ENCODE assay signal across 8 mouse cellular contexts in the genomic region with DNA sequence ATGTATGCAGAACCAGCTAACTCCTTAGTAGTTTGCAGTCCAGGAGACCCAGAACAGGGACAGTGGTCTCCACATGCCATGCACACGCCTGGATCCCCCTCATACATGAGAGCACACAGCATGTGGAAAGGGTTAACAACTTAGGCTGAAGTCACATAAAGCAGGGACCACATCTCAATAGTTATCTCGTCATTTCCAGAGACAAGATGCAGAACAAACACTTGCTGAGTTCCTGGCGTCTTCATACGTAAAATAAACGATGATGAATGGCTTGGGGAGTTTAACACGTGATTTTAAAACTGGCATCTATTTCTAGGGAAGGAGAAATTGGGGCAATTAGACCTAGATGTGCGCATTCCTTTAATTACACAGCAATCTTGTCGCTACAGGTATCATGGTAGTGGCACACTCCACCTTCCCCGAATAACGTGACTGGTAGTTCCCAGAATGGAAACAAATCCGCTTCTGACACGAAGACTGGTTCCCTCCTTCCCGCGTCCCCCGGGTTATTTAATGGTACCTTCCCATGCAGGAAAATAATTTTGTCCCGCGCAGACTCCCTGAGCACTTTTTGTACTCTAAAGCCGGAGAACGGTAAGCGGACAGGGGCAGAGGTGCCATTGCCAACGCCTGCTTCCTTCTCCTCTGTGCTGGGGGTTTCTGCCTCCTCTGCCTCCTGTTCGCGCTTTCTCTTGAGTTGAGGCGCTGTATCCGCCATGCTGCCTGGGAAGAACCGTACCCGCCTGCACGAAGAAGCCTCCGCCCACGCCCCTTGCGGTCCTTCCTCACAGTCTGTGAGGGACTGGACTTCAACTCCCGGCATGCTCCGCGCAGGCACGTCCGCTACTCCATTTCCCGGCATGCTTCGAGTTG. TPM values are rescaled to one million over a fixed set of nuclear protein-coding genes. Genes with fewer than 3 reads are reported as not detected.
DNase-seq lines count a peak whose midpoint lies in the region; ATAC-seq and TF ChIP-seq lines count a peak whose summit lies in the region.

A gene (minus strand): TSS at position 811 of the 873 bp plus-strand sequence.

- H3K9me3 ChIP-seq in heart, embryonic 12.5 days (replicated peaks): no peaks in the 10 kb centered on the region
- H3K9me3 ChIP-seq in kidney, postnatal 0 days (replicated peaks; ENCODE audit: low read length): no peaks in the 10 kb centered on the region
- no peaks in the 10 kb centered on the region for H3K9me3 ChIP-seq in liver, embryonic 11.5 days (ENCODE audit: control insufficient read depth, low read length)
- H3K9me3 ChIP-seq in stomach, embryonic 14.5 days (ENCODE audit: control insufficient read depth, low read depth, low read length): no peaks in the 10 kb centered on the region

- peak; percentile 39 for TF ChIP-seq CTCF in kidney, postnatal 0 days (IDR thresholded peaks at IDR 0.05; ENCODE audit: low read depth)

- H3K4me2 ChIP-seq in heart, embryonic 12.5 days: peak within 1 kb of the TSS; percentile 85
- H3K4me2 ChIP-seq in kidney, postnatal 0 days (ENCODE audit: low read length): peak within 1 kb of the TSS; percentile 91
- H3K4me2 ChIP-seq in liver, embryonic 11.5 days: peak within 1 kb of the TSS; percentile 89
- peak within 1 kb of the TSS; percentile 85 for H3K4me2 ChIP-seq in stomach, embryonic 14.5 days (replicated peaks; ENCODE audit: low read depth, low read length)

- WGBS in heart, embryonic 12.5 days: under 1% methylated on average over 38 of the region's 38 CpGs
- 1% methylated on average over 38 of the region's 38 CpGs for WGBS in kidney, postnatal 0 days
- under 1% methylated on average over 38 of the region's 38 CpGs for WGBS in liver, embryonic 11.5 days
- WGBS in stomach, embryonic 14.5 days: under 1% methylated on average over 38 of the region's 38 CpGs

- peak within 1 kb of the TSS; percentile 74 for H3K4me3 ChIP-seq in heart, embryonic 12.5 days
- peak within 1 kb of the TSS; percentile 51 for H3K4me3 ChIP-seq in kidney, postnatal 0 days (replicated peaks; ENCODE audit: low read depth, low read length)
- H3K4me3 ChIP-seq in liver, embryonic 11.5 days (ENCODE audit: low read depth, low read length): peak within 1 kb of the TSS; percentile 66
- H3K4me3 ChIP-seq in stomach, embryonic 14.5 days (ENCODE audit: low read depth, low read length): peak within 1 kb of the TSS; percentile 53

- DNase-seq in CD4-positive helper T cell, adult 2 months (ENCODE audit: low read depth, low spot score): peak; percentile 96
- peak; percentile 92 for DNase-seq in brain, embryonic 18.5 days (ENCODE audit: low read depth, low spot score)
- peak; percentile 98 for DNase-seq in kidney, postnatal 0 days (ENCODE audit: low spot score)
- peak; percentile 94 for DNase-seq in liver, embryonic 11.5 days (ENCODE audit: low spot score)
- DNase-seq in naive thymus-derived CD4-positive, alpha-beta T cell, adult 2 months (ENCODE audit: low read depth): peak; percentile 94

- peak within 1 kb of the TSS; percentile 85 for H3K27ac ChIP-seq in heart, embryonic 12.5 days (ENCODE audit: poor library complexity, severe bottlenecking)
- H3K27ac ChIP-seq in kidney, postnatal 0 days: peak within 1 kb of the TSS; percentile 66
- H3K27ac ChIP-seq in liver, embryonic 11.5 days (ENCODE audit: low read depth, low read length): peak within 1 kb of the TSS; percentile 67
- H3K27ac ChIP-seq in stomach, embryonic 14.5 days (ENCODE audit: low read length): peak within 1 kb of the TSS; percentile 84

- peaks cover 6% of the 10 kb centered on the region for H3K36me3 ChIP-seq in heart, embryonic 12.5 days
- no peaks in the 10 kb centered on the region for H3K36me3 ChIP-seq in kidney, postnatal 0 days (ENCODE audit: insufficient read depth, low read length)
- H3K36me3 ChIP-seq in liver, embryonic 11.5 days (ENCODE audit: control insufficient read depth, insufficient read depth, low read length): no peaks in the 10 kb centered on the region
- peaks cover 5% of the 10 kb centered on the region; the same call in 1 of the 2 replicates for H3K36me3 ChIP-seq in stomach, embryonic 14.5 days (ENCODE audit: control insufficient read depth, insufficient read depth, low read length)

- 0 out of 2 replicates have a peak, but pooled peaks cover 8% of the 10 kb centered on the region for H3K4me1 ChIP-seq in heart, embryonic 12.5 days (replicated peaks)
- 0 out of 2 replicates have a peak, but pooled peaks cover 5% of the 10 kb centered on the region for H3K4me1 ChIP-seq in kidney, postnatal 0 days (replicated peaks; ENCODE audit: insufficient read depth, low read length)
- H3K4me1 ChIP-seq in liver, embryonic 11.5 days (replicated peaks; ENCODE audit: control insufficient read depth, insufficient read depth, low read length): peaks cover 6% of the 10 kb centered on the region; the same call in 1 of the 2 replicates
- H3K4me1 ChIP-seq in stomach, embryonic 14.5 days (ENCODE audit: control insufficient read depth, insufficient read depth, low read length): no peaks in the 10 kb centered on the region; the same call in 1 of the 2 replicates

- no peaks in the 10 kb centered on the region for H3K27me3 ChIP-seq in heart, embryonic 12.5 days (replicated peaks)
- no peaks in the 10 kb centered on the region for H3K27me3 ChIP-seq in kidney, postnatal 0 days (ENCODE audit: insufficient read depth, low read length)
- no peaks in the 10 kb centered on the region for H3K27me3 ChIP-seq in liver, embryonic 11.5 days (replicated peaks; ENCODE audit: control insufficient read depth, insufficient read depth, low read length)
- no peaks in the 10 kb centered on the region for H3K27me3 ChIP-seq in stomach, embryonic 14.5 days (ENCODE audit: control insufficient read depth, insufficient read depth, low read length)

- H3K9ac ChIP-seq in heart, embryonic 12.5 days: peak within 1 kb of the TSS; percentile 73
- H3K9ac ChIP-seq in kidney, postnatal 0 days (ENCODE audit: low read depth, low read length): peak within 1 kb of the TSS; percentile 45
- peak within 1 kb of the TSS; percentile 76 for H3K9ac ChIP-seq in liver, embryonic 11.5 days (ENCODE audit: low read depth, low read length)
- H3K9ac ChIP-seq in stomach, embryonic 14.5 days (replicated peaks; ENCODE audit: low read depth, low read length): peak within 1 kb of the TSS; percentile 45

- peak; percentile 99 for ATAC-seq in erythroid progenitor cell, adult 5-6 weeks (replicated peaks; ENCODE audit: low FRiP score, poor library complexity, severe bottlenecking)
- ATAC-seq in heart, embryonic 12.5 days (ENCODE audit: insufficient number of reproducible peaks, low FRiP score): peak; percentile 96
- peak; percentile 96 for ATAC-seq in kidney, postnatal 0 days (replicated peaks; ENCODE audit: low FRiP score, low read depth)
- ATAC-seq in liver, embryonic 11.5 days (replicated peaks; ENCODE audit: low FRiP score): peak; percentile 98
- ATAC-seq in stomach, embryonic 14.5 days (ENCODE audit: insufficient number of reproducible peaks, insufficient read depth, low FRiP score, low read depth): peak; percentile 96

RNA-seq across cellular contexts. Expression of the gene that starts here (rescaled TPM):
- 5.4 and 17.3 TPM in 2 replicates for total RNA-seq in erythroid progenitor cell, adult 5-6 weeks (2015; ENCODE audit: low replicate concordance)
- total RNA-seq in erythroid progenitor cell, adult 5-6 weeks (2017; ENCODE audit: low replicate concordance): 10.3 and 18.7 TPM in 2 replicates
- polyA plus RNA-seq in heart, embryonic 12.5 days (2016; fragmentation: Nextera tagmentation; extraction: Ambion mirVana): 61.5 and 64.4 TPM in 2 replicates
- 64.6 and 66.7 TPM in 2 replicates for polyA plus RNA-seq in kidney, postnatal 0 days (2015; fragmentation: Nextera tagmentation; extraction: Ambion mirVana)
- 90.9 and 95.2 TPM in 2 replicates for polyA plus RNA-seq in liver, embryonic 11.5 days (2014; fragmentation: Nextera tagmentation; extraction: Ambion mirVana)
- polyA plus RNA-seq in stomach, embryonic 14.5 days (2014; fragmentation: Nextera tagmentation; extraction: Ambion mirVana): 77.2 and 80.3 TPM in 2 replicates

Comparison
In these comparisons a context has a peak if more than half of its experiments do, and no peak if none do; other contexts are left out.
1. Peak in every context shown above with its lines: DNase-seq, ATAC-seq, H3K4me3 ChIP-seq and H3K27ac ChIP-seq.